Mouse (Mus musculus) lung, adult 2 months (tissue): Measurements from ENCODE around the gene Mafg.

Experiments used
- CTCF ChIP-seq: fragments of 200-500 bp; IDR thresholded peaks from 2 replicates; pipeline ENCODE4 v1.5.1; 2011; ENCODE audit warnings: mild to moderate bottlenecking, low read length, control low read depth; ENCODE audit not compliant: insufficient read depth
- POLR2A ChIP-seq: fragments of 200-500 bp; IDR thresholded peaks from 2 replicates; pipeline ENCODE4 v1.6.1; 2011; ENCODE audit warnings: low read depth, mild to moderate bottlenecking, control low read depth, low read length, borderline replicate concordance; ENCODE audit errors: extremely low read depth

DNA sequence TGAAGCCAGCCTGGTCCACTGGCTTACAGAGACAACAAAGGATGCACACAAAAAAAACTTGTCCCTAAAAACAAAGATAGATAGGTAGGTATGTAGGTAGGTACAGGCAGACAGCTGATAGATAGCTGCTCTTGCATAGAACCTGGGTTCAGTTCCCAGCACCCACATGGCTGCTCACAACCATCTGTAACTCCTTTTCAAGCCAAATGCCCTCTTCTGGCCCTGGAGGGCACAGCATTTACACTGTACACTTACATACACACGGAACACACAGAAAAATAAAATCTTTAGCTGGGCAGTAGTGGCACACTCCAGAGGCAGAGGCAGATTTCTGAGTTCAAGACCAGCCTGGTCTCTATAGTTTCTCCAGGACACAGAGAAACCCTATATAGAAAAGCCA lies 49.5 kb downstream of the Mafg start:
- TF ChIP-seq POLR2A (no peak), CTCF (no peak)
